Comparison of ENCODE assay signal across 8 mouse cellular contexts in the genomic region with DNA sequence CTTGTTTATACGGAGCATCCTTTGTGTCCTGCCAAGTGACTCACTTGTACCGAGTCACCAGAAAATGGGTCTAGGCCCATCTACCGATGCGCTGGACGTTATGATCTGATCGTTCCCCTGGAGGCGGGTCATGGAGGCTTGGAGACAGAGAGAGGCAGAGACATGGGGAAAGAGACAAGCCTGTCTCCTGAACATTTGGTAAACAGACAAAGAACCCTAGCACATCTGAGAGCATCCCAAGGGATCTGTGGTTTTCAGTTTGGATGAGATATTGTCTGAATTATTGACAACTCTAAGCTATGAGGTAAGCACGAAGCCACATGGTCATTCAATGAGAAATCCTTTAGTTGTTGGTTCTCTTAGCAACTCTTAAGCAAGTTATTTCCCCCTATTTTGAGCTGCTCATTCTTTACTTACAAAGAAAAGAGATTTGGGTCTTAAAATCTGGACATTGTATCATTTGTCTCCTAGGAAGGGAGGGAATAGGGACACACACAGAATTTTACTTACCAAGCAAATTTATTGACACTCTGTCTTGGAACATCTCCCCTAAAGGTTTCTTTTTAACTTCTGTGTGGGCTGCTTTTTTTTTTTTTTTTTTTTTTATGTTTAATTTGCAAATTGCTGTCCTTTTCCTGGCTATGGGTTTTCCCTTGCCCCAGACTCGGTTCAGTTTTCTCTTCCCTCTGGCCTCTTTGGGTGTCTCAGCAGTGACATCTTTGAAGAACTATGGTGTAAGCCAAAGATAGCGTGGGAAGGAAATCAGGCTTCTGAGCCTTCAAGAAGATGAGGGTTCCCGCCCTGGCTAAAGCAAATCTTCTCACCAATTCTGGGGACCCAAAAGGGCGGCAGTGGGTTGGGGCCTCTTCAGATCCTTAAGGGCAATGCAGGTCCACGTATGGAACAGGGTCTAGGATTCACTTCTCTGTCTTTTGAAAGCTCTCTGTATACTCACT. TPM values are rescaled to one million over a fixed set of nuclear protein-coding genes. Genes with fewer than 3 reads are reported as not detected.
DNase-seq lines count a peak whose midpoint lies in the region; ATAC-seq and TF ChIP-seq lines count a peak whose summit lies in the region.

No protein-coding gene starts in this region.

- TF ChIP-seq EP300 in liver, embryonic 14.5 days (IDR thresholded peaks at IDR 0.05; ENCODE audit: low read depth): no peak

- DNase-seq in lung, postnatal 25 days (ENCODE audit: low spot score): no peak
- DNase-seq in liver, embryonic 14.5 days (ENCODE audit: low read depth in 3 of 3, low spot score in 3 of 3): no peak
- DNase-seq in left cerebral cortex, postnatal 14 days (ENCODE audit: low spot score in 2 of 2): no peak
- DNase-seq in left cerebral cortex, postnatal 4 days: no peak
- no peak for DNase-seq in ovary, postnatal 10 days (ENCODE audit: low spot score)

- H3K9me3 ChIP-seq in lung, embryonic 15.5 days: no peaks in the 10 kb centered on the region
- no peaks in the 10 kb centered on the region for H3K9me3 ChIP-seq in heart, embryonic 11.5 days (replicated peaks; ENCODE audit: control insufficient read depth, low read length)
- no peaks in the 10 kb centered on the region for H3K9me3 ChIP-seq in liver, embryonic 14.5 days (ENCODE audit: control insufficient read depth, low read length)

- 60% methylated on average over 13 of the region's 13 CpGs for WGBS in lung, embryonic 15.5 days
- WGBS in heart, embryonic 11.5 days (ENCODE audit: insufficient replicate concordance): 63% methylated on average over 13 of the region's 13 CpGs
- 49% methylated on average over 13 of the region's 13 CpGs for WGBS in liver, embryonic 14.5 days (ENCODE audit: insufficient replicate concordance)

- no peak for ATAC-seq in lung, embryonic 15.5 days (ENCODE audit: borderline replicate concordance, extremely low read depth, low FRiP score, low TSS enrichment)
- 0 out of 2 replicates have a peak, but pooled peaks have one; percentile 12 for ATAC-seq in heart, embryonic 11.5 days (replicated peaks; ENCODE audit: insufficient number of reproducible peaks, low FRiP score, low TSS enrichment)
- no peak for ATAC-seq in liver, embryonic 14.5 days (ENCODE audit: insufficient read depth)

- peaks cover 24% of the 10 kb centered on the region for H3K4me1 ChIP-seq in lung, embryonic 15.5 days
- H3K4me1 ChIP-seq in brown adipose tissue, adult 24 weeks (ENCODE audit: control insufficient read depth, insufficient read depth, insufficient read length, low read length): peaks cover 46% of the 10 kb centered on the region
- H3K4me1 ChIP-seq in heart, embryonic 11.5 days (ENCODE audit: control insufficient read depth, insufficient read depth, low read length): peaks cover 25% of the 10 kb centered on the region
- H3K4me1 ChIP-seq in liver, embryonic 14.5 days (replicated peaks; ENCODE audit: control insufficient read depth in 2 of 2, insufficient read depth in 2 of 2, low read length in 1 of 2): peaks cover 8 to 28% of the 10 kb centered on the region in 2 experiments

- no peak for TF ChIP-seq CTCF in liver, embryonic 14.5 days (IDR thresholded peaks at IDR 0.05; ENCODE audit: low read depth)

- no peaks in the 10 kb centered on the region for H3K36me3 ChIP-seq in lung, embryonic 15.5 days
- H3K36me3 ChIP-seq in heart, embryonic 11.5 days (ENCODE audit: control insufficient read depth, insufficient read depth, low read length): no peaks in the 10 kb centered on the region
- H3K36me3 ChIP-seq in liver, embryonic 14.5 days (replicated peaks; ENCODE audit: control insufficient read depth, insufficient read depth, low read depth): no peaks in the 10 kb centered on the region

- peak overlapping the region; percentile 85 for H3K4me2 ChIP-seq in lung, embryonic 15.5 days
- H3K4me2 ChIP-seq in heart, embryonic 11.5 days: peak overlapping the region; percentile 87
- H3K4me2 ChIP-seq in liver, embryonic 14.5 days (ENCODE audit: low read depth): peak overlapping the region; percentile 85

- H3K27me3 ChIP-seq in lung, embryonic 15.5 days: no peaks in the 10 kb centered on the region
- no peaks in the 10 kb centered on the region for H3K27me3 ChIP-seq in heart, embryonic 11.5 days (ENCODE audit: control insufficient read depth, insufficient read depth, low read length)
- H3K27me3 ChIP-seq in liver, embryonic 14.5 days (ENCODE audit: control insufficient read depth, insufficient read depth, low read length): no peaks in the 10 kb centered on the region

- H3K9ac ChIP-seq in lung, embryonic 15.5 days: peak overlapping the region; percentile 86; the same call in 1 of the 2 replicates
- peak overlapping the region; percentile 98; the same call in 1 of the 2 replicates for H3K9ac ChIP-seq in heart, embryonic 11.5 days (ENCODE audit: low read depth, low read length)
- H3K9ac ChIP-seq in liver, embryonic 14.5 days (replicated peaks): no peak overlapping the region

- H3K4me3 ChIP-seq in lung, embryonic 15.5 days: peak overlapping the region; percentile 69
- H3K4me3 ChIP-seq in brown adipose tissue, adult 24 weeks (ENCODE audit: insufficient read depth, low read depth, low read length): peak overlapping the region; percentile 100
- H3K4me3 ChIP-seq in heart, embryonic 11.5 days (ENCODE audit: low read depth, low read length): peak overlapping the region; percentile 94
- peak overlapping the region; percentile 58 to 64 for H3K4me3 ChIP-seq in liver, embryonic 14.5 days (ENCODE audit: insufficient read depth in 1 of 2, low read depth in 2 of 2, low read length in 2 of 2)

- H3K27ac ChIP-seq in lung, embryonic 15.5 days: peak overlapping the region; percentile 79
- H3K27ac ChIP-seq in brown adipose tissue, adult 24 weeks (replicated peaks; ENCODE audit: low read depth, low read length): peak overlapping the region; percentile 100
- peak overlapping the region; percentile 90 for H3K27ac ChIP-seq in heart, embryonic 11.5 days (ENCODE audit: low read depth, low read length)
- no peak overlapping the region for H3K27ac ChIP-seq in liver, embryonic 14.5 days

- intact Hi-C loops in left cerebral cortex, postnatal 14 days (cut with DNase I): no loop called here
- intact Hi-C loops in left cerebral cortex, postnatal 4 days (cut with DNase I): no loop called here

RNA-seq across cellular contexts. Expression of a gene that starts 0.7 kb away (rescaled TPM):
- 21.1 and 25.2 TPM in 2 replicates for polyA plus RNA-seq in lung, embryonic 15.5 days (2015; fragmentation: Nextera tagmentation; extraction: Ambion mirVana)
- 23.0 and 34.7 TPM in 2 replicates for polyA plus RNA-seq in brown adipose tissue, adult 24 weeks (2012; ENCODE audit: insufficient read depth, insufficient read length, missing spikeins)
- 31.3 and 37.2 TPM in 2 replicates for polyA plus RNA-seq in heart, embryonic 11.5 days (2014; fragmentation: Nextera tagmentation; extraction: Ambion mirVana)
- polyA plus RNA-seq in liver, embryonic 14.5 days (2012; rRNA removed): 3.2 and 3.5 TPM in 2 replicates
- 3.5 and 4.0 TPM in 2 replicates for polyA plus RNA-seq in liver, embryonic 14.5 days (2014; fragmentation: Nextera tagmentation; extraction: Ambion mirVana)
- total RNA-seq in left cerebral cortex, postnatal 14 days (2021): 10 to 100 TPM; 37.6 to 37.7 TPM
- 10 to 100 TPM; 22.5 to 23.0 TPM for total RNA-seq in left cerebral cortex, postnatal 4 days (2021)
